Mouse (Mus musculus): Measurements from ENCODE around the gene Lim2.
A peak's percentile ranks its signal among the peaks of the same experiment; 100 is the strongest.
"Not testable (repeated sequence)": the region's sequence is repeated elsewhere in the genome, so short reads cannot be mapped to it uniquely, and the experiment has no call there.

The Lim2 gene

DNA sequence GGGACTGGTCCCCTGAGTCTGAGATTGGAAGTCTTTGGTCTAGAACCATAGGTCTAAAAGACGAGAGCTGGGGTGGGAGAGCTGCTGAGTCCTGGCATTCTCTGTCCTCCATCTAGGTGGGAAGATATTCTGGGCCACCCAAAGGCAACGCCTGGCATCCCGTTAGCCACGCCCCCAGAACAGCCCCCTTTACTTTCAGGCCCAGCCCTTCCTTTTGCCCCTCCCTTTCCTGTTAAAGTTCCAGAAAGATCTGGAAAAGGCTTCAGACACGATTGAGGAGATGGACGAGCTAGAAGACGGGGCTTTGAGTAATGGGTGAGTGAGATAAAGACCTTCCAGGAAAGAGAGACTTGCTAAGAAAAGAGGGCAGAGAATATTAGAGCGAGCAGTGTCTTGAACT lies at the start of gene Lim2:
Gene Lim2, plus strand, starts transcription at position 265 of the 400 bp plus-strand sequence.
- DNase-seq: no peak

DNA sequence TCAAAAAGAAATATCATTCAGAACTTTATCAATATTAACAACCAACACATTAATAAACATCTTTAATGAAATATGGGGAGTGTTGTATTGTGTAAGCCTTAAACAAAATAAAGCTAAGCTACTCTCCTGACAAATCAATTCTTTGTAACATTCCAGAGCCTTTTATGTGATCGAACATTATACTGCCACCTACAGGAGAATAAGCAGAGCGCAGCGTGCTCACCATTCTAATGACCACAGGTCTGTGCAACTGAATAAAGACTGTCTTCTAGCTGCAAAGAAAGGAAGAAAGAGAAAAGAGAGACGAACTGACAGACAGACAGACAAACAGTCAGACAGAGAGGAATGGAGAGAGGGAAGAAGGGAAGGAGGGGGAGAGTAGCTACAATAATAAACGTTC lies 49.2 kb upstream of the Lim2 start:
- no peak for DNase-seq

DNA sequence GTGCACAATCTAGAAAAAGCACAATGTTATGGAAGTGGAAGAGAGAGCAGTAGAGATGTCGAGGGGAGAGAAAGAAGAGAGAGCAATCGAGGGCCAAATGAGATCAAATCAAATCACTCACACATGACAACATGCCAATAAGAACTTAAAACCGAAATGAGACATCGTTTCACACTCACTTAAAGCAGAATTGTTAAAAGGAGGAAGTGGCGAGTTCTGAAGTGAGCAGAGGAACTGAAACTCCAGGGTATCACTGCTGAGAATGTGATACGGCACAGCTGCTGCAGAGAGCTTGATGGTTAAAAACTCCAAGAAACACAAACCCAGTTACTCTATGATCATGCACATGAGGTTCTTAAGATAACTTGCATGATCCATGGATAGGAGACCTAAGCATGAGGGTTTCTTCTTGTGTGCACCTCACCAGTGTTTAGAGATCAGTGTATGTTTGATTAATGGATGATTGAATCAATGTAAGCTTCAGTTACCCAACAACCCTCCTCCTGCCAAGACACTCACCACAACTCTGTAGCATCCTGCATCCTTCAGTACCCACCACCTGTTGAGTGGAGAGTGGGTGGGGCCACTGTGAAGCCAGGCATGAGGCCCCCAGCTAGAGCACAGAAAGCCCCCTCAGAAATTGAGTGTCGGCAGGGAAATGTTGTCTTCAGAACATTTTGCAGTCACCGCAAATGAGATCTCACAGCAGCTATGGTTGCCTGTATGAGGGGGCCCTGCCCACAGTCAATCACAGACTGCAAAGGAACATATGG lies 34.9 kb upstream of the Lim2 start:
- DNase-seq: no peak

DNA sequence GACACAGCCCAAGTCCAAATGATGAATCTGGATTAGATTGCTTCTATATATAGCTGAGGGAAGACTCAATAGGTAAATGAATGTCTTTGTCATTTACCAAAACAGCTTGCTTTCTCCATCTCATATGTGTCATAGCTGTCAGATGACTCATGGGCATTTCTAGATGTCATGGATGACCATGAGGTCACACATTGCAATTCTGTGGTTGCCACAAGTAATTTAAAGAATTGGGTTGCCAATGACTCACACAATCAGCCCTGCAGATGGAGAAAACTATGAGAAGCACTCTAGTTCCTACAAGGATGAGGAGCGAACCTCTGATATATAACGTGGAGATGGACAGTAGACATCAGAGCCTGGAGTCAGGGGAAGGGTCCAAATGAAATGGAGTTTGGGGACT lies 28.0 kb upstream of the Lim2 start:
- DNase-seq: no peak

DNA sequence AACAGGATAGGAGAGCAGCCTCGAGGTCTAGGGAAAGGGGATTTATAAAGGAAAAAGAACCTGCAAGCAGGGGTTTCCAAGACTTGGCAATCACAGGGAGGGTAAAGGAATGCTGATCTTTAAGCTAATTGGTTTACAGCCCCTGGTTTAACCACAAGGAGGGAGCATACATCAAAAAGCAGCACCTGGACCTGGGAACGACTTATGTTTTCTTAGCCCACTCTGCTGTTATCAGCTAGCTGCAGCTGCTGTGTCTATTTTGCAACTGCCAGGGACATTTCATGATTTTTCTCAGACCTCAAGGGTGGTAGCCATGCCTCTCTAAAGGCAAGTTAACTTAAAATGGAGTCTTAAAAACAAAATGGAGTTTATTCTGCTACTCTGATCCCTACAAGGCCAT lies 24.8 kb upstream of the Lim2 start:
- DNase-seq: no peak

DNA sequence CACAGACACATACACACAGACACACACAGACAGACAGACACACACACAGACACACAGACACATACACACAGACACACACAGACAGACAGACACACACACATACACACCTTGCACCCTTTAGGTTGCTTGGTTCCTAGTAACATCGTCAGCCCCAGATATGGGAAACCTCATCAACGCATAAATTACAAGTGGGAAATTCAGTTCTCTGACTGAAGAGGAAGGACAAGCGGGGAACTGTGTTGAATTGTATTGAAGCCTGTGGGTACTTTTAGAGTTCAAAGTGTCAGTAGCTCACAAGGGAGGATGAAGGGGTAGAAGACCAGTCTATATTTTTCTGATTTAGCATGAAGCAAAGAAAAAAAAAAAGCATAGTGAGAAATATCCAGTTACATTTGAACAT lies 19.9 kb upstream of the Lim2 start:
- DNase-seq: no peak

DNA sequence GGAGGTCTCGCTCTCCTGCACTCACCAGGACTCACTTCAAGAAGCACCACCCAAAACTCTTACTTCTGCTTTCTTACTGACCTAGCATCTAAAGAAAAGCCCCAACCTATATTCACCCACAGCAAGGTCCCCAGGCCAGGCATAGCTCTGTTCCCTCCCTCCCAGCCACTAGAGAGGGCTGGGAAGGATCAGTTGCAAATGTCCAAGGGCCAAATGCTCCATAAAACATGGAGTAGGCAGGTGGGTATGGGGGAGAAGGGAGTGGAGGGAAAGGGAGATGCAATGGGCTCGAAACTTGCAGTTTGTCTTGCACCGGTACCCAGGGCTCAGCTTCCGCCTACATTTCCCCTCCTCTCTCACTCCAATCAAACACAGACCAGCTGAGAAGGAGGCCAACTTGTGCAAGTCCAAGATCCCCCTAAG lies 19.3 kb upstream of the Lim2 start, which contains the start of gene Siglecg:
Gene Siglecg, plus strand, starts transcription at position 74 of the 423 bp plus-strand sequence.
- DNase-seq: no peak

DNA sequence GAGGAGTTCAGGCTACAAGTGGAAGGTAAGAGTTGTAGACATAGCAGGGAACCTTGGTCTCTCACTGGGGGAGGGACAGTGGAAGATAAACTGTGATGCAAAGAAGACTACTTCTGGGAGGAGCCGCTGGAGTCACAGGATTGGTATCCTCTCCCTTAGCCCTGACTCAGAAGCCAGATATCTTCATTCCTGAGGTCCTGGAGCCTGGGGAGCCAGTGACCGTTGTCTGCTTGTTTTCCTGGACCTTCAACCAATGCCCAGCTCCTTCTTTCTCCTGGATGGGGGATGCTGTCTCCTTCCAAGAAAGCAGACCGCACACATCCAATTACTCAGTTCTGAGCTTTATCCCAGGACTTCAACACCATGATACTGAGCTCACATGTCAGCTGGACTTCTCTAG lies 18.4 kb upstream of the Lim2 start:
- no peak for DNase-seq

DNA sequence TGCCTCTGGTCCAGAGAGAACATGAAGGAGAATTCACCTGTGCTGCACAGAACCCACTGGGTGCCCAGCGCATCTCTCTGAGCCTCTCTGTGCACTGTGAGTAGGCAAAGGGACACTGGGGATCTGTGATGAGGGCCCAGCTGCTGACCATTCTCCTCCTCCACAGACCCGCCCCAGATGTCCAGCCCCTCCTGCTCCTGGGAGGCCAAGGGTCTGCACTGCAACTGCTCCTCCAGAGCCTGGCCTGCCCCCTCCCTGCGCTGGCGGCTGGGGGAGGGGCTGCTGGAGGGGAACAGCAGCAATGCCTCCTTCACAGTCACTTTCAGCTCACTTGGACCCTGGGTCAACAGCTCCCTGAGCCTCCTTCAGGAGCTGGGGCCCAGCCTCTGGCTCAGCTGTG lies 15.7 kb upstream of the Lim2 start:
- not testable (repeated sequence) for DNase-seq

DNA sequence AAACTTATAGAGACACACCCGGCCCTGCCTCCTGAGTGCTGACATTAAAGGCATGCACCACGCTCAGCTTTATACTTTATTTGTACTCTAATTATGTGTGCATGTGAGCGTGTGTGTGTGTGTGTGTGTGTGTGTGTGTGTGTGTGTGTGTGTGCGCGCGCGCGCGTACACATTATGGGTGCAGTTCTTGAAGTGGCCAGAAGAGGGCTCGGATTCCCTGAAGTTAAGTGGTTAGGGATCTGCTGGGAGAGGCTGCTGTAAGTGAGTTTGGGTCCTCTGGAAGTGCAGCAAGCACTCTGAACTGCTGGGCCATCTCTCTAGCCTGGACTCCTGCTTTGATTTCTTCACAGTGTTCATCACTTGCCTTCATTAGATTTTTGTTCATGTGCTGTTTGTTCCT lies 10.2 kb upstream of the Lim2 start:
- no peak for DNase-seq

DNA sequence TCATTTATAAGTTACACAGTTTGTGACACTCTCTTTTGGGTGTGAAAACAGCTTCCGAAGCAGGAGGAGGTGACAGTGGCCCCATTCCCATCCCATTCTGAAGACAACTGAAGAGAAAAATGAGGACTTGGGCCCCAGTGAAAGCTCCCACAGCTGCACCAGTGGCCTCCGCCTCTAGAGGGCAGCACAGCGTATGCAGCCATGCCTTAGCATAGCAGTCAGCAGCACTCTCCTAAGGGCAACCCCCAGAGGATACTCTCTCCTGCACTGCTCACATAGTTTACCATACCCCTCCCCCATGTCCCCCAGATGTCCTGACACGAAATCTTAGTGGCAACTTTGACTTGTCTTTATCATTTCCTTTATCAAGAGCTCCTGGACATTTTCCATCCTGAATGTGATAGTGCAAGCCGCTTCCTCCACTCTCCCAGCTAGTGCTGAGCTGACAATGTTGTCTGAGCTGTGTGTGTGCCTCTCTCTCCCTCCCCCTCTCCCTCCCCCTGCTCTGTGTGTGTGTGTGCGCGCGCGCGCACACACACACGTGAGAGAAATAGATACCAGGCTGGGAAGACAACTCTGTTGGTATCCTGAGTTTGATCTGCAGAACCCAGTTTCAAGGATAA lies 4.4 kb upstream of the Lim2 start:
- peak; percentile 45 to 49 for DNase-seq

DNA sequence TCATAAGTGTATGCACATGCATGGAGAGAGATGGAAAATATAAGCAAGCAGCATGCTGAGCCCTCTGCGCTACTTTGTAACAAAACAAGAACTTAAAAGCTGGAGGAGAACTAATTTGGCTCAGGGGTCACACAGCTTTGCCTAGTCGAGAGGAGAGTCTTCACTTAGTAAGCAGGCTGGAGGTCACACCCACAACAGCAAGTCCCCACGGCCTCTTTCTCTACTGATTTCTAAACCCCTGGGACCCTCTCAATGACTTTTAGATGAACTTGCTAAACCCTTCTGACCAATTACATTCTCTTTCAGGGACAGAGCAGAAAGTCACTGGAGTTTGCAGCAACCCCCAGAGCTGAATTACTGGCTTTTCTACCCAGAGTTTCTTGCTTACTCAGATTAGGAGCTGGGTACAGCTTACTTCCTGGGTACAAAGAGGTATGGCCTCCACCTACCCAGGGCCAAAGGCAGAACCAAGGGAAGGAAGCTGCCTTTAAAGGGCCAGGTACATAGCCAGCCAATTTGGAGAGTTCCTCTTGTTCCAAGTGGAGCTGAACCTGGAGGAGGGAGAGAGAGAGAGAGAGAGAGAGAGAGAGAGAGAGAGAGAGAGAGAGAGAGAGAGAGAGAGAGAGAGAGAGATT lies 3.4 kb upstream of the Lim2 start:
- DNase-seq: no peak

DNA sequence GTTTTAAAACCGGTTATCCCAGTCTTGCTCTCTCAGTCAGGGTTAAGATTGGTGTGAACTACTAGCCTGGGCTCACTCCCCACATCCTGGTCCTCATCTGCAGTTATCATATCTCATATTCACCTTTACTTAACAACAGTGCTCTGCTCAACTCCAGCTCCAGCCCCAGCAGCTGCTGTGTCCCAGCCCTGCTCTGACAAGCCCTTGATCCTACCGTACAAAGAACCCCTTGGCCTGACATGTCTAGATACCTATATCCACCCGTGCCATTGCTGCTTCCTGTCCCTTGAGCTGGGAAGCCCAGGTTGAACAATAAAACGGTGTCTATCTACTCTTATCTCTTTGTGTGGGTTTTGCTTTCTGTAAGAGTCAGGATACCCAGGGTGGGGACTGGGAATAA lies 2.0 kb downstream of the Lim2 start:
- DNase-seq: no peak

DNA sequence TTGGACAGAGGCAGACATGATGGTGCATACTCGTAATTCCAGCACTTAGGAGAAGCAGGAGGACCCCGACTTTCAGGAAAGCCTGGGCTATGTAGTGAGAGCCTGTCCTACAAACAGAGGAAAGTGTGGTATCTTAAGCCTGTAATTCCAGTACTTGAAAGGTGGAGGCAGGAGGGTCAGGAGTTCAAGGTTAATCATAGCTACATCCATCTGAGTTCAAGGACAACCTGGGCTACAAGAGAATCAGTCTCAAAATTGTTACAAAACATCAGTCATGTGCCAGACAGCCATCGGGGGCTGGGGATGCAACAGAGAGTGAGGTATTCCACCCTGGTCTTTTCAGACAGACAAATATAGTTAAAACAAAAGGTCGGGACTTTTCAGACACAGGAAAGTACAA lies 5.4 kb downstream of the Lim2 start:
- no peak for DNase-seq

DNA sequence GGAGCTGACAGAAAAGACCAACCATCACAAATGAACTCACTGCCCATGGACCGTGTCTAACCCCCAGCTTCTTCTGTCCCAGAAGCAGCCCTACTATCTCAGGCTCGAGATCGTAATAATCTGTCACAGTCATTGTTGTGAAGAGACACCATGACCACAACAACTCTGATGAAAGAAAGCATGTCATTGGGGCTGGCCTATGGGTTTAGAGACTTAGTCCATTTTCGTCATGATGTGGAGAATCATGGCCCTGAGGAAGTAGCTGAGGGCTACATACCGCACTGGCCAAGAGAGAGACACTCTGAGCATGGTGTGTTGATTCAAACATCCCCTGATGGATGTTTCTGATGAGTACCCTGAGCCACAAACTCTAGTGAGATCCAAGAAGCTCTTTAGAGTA lies 7.2 kb downstream of the Lim2 start:
- DNase-seq: no peak

DNA sequence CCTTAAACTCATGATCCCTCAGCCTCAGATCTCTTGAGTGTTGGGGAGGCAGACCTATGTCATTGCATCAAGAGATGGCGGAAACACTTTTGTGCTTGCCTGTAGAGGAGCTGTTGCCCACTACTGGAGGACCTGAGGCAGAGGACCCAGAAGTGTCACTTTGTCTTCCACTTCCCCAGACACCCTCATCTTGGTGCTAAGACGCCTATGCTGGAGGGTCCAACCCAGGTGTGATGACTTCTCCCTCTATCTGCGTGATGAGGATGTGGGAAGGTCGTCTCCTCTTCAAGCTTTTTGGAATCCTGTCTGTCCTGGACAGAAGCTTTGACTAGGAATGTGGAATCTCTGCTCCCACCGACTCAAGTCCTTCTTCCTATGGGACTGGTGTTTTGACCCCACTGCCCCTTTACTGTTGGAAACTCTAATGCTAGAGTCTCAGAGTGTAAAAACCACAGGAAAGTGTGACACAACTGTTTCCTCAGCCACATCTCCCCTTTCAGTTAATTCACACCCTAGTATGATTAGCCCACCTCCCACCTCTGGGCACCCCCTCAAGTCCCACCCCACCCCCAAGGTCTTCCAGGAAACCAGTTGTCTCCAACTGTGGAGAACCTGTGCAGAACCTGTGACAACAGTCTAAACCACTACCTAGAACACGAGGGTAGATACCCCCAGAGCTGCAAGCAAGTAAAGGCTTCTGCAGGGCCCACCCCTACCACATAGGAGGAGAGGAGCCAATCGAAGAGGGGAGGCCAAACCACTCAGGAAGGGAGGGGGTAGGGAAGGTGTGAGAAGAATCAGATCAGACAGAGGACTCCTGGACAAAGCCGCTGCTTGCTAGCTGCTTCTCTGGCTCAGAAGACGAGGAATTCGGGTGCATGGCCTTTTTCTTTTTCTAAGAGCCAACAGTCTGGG lies 9.1 kb downstream of the Lim2 start, which contains the start of gene Nkg7:
Gene Nkg7, plus strand, starts transcription at position 733 of the 915 bp plus-strand sequence.
- DNase-seq: no peak

DNA sequence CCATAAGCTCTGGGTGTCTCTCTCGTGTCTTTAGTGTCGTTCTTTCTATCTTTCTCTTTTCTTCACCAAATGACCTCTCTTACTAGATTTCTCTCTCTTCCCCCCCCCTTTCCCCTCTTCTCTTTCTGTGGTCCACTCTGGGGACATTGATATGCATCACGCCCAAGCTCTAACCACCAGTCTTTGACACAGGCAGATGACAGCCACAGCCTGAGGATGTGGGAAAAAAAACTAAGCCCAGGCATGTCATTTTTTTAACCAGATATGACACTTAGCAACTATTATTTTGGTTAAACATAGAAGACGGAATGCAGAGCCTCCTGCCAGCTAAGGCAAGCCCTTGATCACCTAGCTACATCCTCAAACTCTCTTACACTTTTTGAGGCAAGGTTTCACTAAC lies 11.1 kb downstream of the Lim2 start:
- DNase-seq: no peak

DNA sequence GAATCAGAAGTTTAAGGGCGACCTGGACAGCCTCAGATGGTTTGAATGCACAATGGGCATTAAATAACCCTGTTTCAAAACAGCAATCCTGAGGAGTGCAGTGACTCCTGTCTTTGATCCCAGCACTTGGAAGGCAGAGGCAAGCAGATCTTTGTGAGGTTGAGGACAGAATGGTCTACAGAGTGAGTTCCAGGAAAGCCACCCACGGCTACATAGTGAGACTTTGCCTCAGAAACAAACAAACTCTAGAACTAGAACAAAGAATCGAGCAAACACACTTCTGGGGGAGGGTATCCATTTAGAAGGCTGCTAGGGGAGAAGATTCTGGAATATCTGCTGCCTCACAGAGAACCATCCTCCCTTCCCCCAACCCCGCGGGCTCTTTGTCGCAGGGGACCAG lies 13.0 kb downstream of the Lim2 start, which contains the start of gene Cldnd2:
Gene Cldnd2, plus strand, starts transcription at position 301 of the 400 bp plus-strand sequence.
- no peak for DNase-seq

DNA sequence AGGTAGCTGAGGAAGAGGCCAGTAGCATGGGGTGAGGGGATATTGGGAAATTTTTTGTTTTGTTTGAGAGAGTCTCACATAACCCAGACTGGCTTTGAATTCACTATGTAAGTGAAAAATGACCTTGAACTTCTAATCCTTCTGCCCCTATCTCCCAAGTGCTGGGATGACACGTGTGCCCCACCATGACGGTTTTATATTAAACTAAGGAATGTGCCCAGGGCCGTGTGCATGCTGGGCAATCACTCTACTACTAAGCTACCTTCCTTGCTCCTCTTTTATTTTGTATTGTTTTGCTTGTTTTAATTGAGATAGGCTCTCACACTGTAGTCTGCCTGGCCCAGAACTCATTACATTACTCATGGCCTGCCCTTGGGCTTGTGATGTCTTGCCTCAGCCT lies 13.6 kb downstream of the Lim2 start:
- no peak for DNase-seq

DNA sequence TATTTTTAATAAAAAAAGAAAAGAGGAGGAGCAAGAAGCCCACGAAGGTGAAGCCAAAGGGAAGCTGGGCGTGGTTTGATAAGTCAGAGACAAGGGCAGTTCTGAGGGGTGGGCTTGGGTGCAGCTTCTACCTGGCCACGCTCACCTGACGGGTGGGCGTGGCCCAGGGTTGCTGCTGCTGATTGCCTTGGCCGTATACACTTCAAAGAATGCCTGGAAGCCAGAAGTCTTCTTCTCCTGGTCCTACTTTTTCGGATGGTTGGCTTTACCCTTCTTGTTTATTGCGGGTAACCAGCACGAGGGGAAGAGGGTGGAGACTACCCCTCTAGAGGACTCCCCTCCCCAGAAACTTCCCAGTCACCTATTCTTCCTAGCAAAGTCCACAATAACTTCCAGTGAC lies 15.2 kb downstream of the Lim2 start:
- no peak for DNase-seq

DNA sequence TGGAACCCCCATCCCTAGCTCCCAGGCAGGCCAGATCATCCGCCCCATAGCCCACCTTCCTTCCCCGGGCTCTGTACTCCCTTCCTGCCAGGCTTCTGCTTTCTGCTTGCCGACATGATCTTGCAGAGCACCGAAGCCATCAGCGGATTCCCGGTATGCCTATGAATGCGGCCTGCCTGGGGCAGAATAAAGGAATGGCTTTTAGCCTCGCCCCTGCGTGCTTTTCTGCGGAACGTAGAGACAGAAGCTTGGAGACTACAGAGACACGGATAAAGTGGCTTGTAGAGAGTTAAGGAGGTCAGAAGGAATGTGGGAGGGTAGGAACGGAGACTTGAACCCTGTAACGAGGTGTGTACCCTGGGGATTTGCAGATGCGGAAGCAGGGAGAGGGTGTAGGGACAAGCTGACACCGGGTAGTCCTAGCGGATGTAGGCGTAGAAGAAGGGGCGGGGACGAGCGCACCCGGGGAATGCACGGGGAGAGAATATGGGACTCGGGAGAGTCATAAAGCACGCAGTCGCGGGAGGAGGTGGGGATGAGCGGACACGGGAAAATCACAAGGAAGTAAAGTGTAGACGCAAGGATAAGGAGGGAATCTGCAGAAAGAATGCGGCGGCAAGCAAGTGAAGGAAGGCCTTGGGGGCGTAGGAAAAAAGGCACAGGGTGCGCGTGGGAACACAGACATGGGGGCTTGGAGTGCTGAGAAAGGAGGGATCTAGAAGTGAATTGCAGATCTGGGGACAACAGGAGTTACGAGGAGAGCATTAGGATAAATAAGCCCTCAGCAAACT lies 15.9 kb downstream of the Lim2 start:
- peak; percentile 73 to 82 for DNase-seq

DNA sequence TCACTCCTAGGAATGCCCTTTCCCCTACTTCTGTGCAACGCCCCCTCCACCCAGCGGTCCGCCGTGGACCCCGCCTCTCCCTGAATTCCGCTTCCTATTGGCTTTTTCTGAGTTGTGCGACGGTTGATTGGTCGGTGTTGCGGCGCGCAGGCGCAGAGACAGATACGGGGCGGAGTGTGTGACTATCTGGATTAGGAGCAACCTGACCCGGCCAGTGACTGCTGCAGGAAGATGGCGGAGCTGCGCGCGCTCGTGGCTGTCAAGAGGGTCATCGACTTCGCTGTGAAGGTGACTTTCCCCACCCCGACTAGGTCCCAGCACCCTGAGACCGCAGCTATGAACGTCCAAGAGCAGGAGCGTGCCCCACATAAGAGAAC lies 16.4 kb downstream of the Lim2 start, which contains the start of the genes Etfb and Gm45233:
Gene Etfb, plus strand, starts transcription at position 167 of the 377 bp plus-strand sequence.
Gene Gm45233, plus strand, starts transcription at position 212 of the 377 bp plus-strand sequence.
- DNase-seq: peak; percentile 88 to 92
